Mouse (Mus musculus) neural tube, embryonic 13.5 days (tissue): Measurements from ENCODE around the gene Tbccd1. TPM values are rescaled to one million over a fixed set of nuclear protein-coding genes. Genes with fewer than 3 reads are reported as not detected.
A peak's percentile ranks its signal among the peaks of the same experiment; 100 is the strongest.
"Not testable (repeated sequence)": the region's sequence is repeated elsewhere in the genome, so short reads cannot be mapped to it uniquely, and the experiment has no call there.

Experiments used
- ATAC-seq: fragments of 200-750 bp; cut with Nextera tagmentation; 2 replicates; pipeline ENCODE4 v1.8.0; 2017; ENCODE audit warnings: low read depth, mild to moderate bottlenecking, moderate TSS enrichment, moderate library complexity
- H3K27ac ChIP-seq: fragments of 300-500 bp; sonication (generic); replicated peaks from 2 replicates; pipeline ENCODE4 v1.5.1; 2015; ENCODE audit warnings: moderate library complexity, mild to moderate bottlenecking, inconsistent platforms
- H3K27me3 ChIP-seq: fragments of 300-500 bp; sonication (generic); 2 replicates; pipeline ENCODE4 v1.6.1; 2015; ENCODE audit warnings: mild to moderate bottlenecking, inconsistent platforms
- H3K36me3 ChIP-seq: fragments of 300-500 bp; sonication (generic); 2 replicates; pipeline ENCODE4 v1.6.1; 2015; ENCODE audit warnings: mild to moderate bottlenecking, inconsistent platforms
- H3K4me1 ChIP-seq: fragments of 300-500 bp; sonication (generic); replicated peaks from 2 replicates; pipeline ENCODE4 v1.6.1; 2015; ENCODE audit warnings: inconsistent platforms
- H3K4me2 ChIP-seq: fragments of 300-500 bp; sonication (generic); 2 replicates; pipeline ENCODE4 v1.6.1; 2015; ENCODE audit warnings: inconsistent platforms, mild to moderate bottlenecking, moderate library complexity
- H3K4me3 ChIP-seq: fragments of 300-500 bp; sonication (generic); 2 replicates; pipeline ENCODE4 v1.5.1; 2015; ENCODE audit warnings: mild to moderate bottlenecking, inconsistent platforms
- H3K9ac ChIP-seq: fragments of 300-500 bp; sonication (generic); 2 replicates; pipeline ENCODE4 v1.6.1; 2015; ENCODE audit warnings: moderate library complexity, mild to moderate bottlenecking, inconsistent platforms
- H3K9me3 ChIP-seq: fragments of 300-500 bp; sonication (generic); 2 replicates; pipeline ENCODE4 v1.6.1; 2016; ENCODE audit warnings: inconsistent platforms
- WGBS: fragments of 180-500 bp; shearing (Covaris S2); methylation state at CpG from one replicate; pipeline ENCODE4 v1.1.7; 2015; 5-methylcytosine and 5-hydroxymethylcytosine counted together
- polyA plus RNA-seq: library from polyadenylated mRNA; unstranded; fragments of >200 nt; fragmentation: Nextera tagmentation; extraction: Ambion mirVana; gene quantifications from 2 replicates; pipeline ENCODE4 v1.2.1, GENCODE M21; 2015

Gene Tbccd1
- polyA plus RNA-seq, 1 experiment from 2014 or later: 22.9 TPM

GRCm38 (mm10) chr16:22800849-22801109, 56.7 kb downstream of the Tbccd1 start:
- no peaks in the 10 kb centered on the region for H3K9me3 ChIP-seq
- no peak overlapping the region for H3K4me3 ChIP-seq
- ATAC-seq: 0 out of 2 replicates have a peak, but pooled peaks have one; percentile 32
- no peak overlapping the region for H3K27ac ChIP-seq
- H3K36me3 ChIP-seq: no peaks in the 10 kb centered on the region
- H3K4me1 ChIP-seq: peaks cover 14% of the 10 kb centered on the region
- H3K4me2 ChIP-seq: peak overlapping the region; percentile 5; the same call in 1 of the 2 replicates
- peaks cover 99% of the 10 kb centered on the region for H3K27me3 ChIP-seq
- H3K9ac ChIP-seq: no peak overlapping the region
- WGBS: 15% methylated on average over 5 of the region's 5 CpGs

- no peaks in the 10 kb centered on the region for H3K36me3 ChIP-seq
- no peaks in the 10 kb centered on the region for H3K9me3 ChIP-seq
- no peak overlapping the region for H3K27ac ChIP-seq
- peak overlapping the region; percentile 5; the same call in 1 of the 2 replicates for H3K4me2 ChIP-seq
- H3K4me1 ChIP-seq: peaks cover 14% of the 10 kb centered on the region
- H3K9ac ChIP-seq: no peak overlapping the region
- 11% methylated on average over 6 of the region's 6 CpGs for WGBS
- peaks cover 100% of the 10 kb centered on the region for H3K27me3 ChIP-seq
- ATAC-seq: peak; percentile 81
- H3K4me3 ChIP-seq: no peak overlapping the region
These were observed 57.2 kb downstream of the Tbccd1 start for GRCm38 (mm10) chr16:22800026-22800848.

DNA sequence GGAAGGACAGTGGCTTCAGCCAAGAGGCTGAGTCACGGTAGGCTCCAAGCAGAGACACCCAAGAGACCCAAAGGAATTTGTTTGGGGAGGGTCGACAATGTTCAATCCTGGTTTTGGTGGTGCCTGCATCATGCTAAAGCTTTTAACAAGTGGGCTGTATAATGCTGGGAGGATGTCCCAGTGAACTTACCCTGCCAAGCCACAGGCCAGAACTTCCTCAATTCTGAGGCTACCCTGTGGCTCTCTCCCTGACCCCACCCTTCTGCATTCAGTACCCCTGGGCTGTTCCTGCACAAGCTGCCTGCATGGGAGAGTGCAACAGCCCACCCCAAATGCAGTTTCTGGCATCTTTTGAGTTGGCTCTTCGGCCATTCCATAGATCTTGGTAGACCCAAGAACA, 58.9 kb downstream of the Tbccd1 start:
- Histone ChIP-seq H3K9ac (no peak overlapping the region), H3K4me3 (no peak overlapping the region), H3K4me1 (peaks cover 14% of the 10 kb centered on the region), H3K27me3 (peaks cover 100% of the 10 kb centered on the region), H3K27ac (no peak overlapping the region), H3K9me3 (no peaks in the 10 kb centered on the region), H3K4me2 (no peak overlapping the region), H3K36me3 (no peaks in the 10 kb centered on the region)
- no peak for ATAC-seq
- 83% methylated on average over 3 of the region's 3 CpGs for WGBS

DNA sequence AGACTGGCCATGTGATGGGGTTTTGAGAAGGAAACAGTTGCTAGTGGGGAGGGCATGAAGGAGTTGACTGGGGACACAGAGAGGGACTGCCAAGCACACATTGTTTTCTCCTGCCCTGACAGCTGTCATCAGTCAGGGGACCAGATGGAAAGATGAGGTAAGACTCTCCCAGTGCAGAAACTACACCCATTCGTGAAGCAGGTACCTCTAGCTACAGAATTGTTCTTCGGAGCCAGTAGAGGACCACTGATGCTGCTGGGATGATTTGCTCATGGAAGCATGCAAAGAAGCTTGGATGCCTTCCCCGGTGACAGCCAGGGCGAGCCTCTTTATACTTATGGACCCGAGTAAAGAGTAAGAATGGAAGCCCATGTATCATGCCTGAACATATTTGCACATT, 59.9 kb downstream of the Tbccd1 start:
- Histone ChIP-seq H3K4me1 (peaks cover 14% of the 10 kb centered on the region), H3K36me3 (no peaks in the 10 kb centered on the region), H3K27me3 (peaks cover 99% of the 10 kb centered on the region), H3K9ac (no peak overlapping the region), H3K27ac (no peak overlapping the region), H3K4me2 (no peak overlapping the region), H3K4me3 (no peak overlapping the region), H3K9me3 (no peaks in the 10 kb centered on the region)
- 80% methylated on average over 5 of the region's 5 CpGs for WGBS
- no peak for ATAC-seq

GRCm38 (mm10) chr16:22795497-22795896, 62.0 kb downstream of the Tbccd1 start:
- no peak overlapping the region for H3K4me2 ChIP-seq
- peaks cover 98% of the 10 kb centered on the region for H3K27me3 ChIP-seq
- H3K27ac ChIP-seq: no peak overlapping the region
- H3K4me3 ChIP-seq: no peak overlapping the region
- H3K4me1 ChIP-seq: peaks cover 12% of the 10 kb centered on the region
- ATAC-seq: no peak
- H3K9me3 ChIP-seq: no peaks in the 10 kb centered on the region
- no peak overlapping the region for H3K9ac ChIP-seq
- 47% methylated on average over 3 of the region's 3 CpGs for WGBS
- H3K36me3 ChIP-seq: no peaks in the 10 kb centered on the region

DNA sequence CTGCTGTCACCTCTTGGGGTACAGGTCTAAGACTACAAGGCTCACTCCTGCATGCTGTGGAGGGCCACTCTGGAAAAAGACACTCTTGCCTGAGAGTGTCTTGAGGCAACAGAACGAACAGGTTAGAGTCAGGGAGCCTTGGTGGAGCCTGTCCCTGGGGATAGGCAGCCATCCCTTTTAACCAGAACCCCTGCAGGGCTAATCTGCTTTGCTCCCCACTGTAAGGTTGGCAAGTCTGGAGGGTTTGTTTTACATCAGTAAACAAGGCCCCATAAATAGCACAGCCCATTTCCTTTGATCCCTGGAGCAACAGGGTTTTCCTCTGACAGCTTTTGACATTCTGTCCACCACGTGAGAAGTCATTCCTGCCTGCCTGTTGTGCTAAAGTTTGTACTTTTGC, 66.2 kb downstream of the Tbccd1 start:
- WGBS: 10% methylated on average over 2 of the region's 2 CpGs
- ATAC-seq: no peak
- H3K36me3 ChIP-seq: no peaks in the 10 kb centered on the region
- no peak overlapping the region for H3K9ac ChIP-seq
- no peak overlapping the region for H3K4me3 ChIP-seq
- no peak overlapping the region for H3K27ac ChIP-seq
- peaks cover 63% of the 10 kb centered on the region for H3K27me3 ChIP-seq
- no peaks in the 10 kb centered on the region for H3K9me3 ChIP-seq
- H3K4me1 ChIP-seq: 0 out of 2 replicates have a peak, but pooled peaks cover 3% of the 10 kb centered on the region
- no peak overlapping the region for H3K4me2 ChIP-seq

DNA sequence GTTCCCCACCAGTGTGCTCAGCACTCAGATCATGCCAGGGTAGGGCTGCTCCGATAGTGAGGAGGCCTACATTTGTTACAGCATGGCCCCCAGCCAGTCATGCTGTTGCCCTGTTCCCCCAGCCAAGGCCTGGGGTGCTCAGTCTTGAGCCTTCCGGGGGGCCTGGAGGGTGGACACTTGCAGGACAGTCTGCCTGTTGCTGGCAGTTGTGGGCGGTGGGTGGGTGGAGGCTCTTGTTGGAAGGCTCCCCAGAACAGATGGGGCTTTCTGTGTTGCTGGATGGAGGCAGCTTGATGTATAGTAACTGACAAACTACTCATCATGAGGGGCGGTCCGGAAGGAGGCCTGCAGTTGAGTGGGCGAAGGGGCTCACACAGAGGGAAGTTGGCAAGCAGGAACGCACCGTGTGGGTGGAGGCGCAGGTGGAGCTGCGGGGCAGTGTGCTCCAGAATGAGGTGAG, 67.5 kb downstream of the Tbccd1 start:
- H3K9me3 ChIP-seq: no peaks in the 10 kb centered on the region
- H3K36me3 ChIP-seq: no peaks in the 10 kb centered on the region
- WGBS: 48% methylated on average over 10 of the region's 10 CpGs

GRCm38 (mm10) chr16:22782686-22783085, 74.8 kb downstream of the Tbccd1 start:
- H3K9me3 ChIP-seq: no peaks in the 10 kb centered on the region
- no peak for ATAC-seq
- H3K27ac ChIP-seq: no peak overlapping the region
- no peaks in the 10 kb centered on the region for H3K36me3 ChIP-seq
- no peaks in the 10 kb centered on the region for H3K4me1 ChIP-seq
- H3K4me3 ChIP-seq: no peak overlapping the region
- no peak overlapping the region for H3K9ac ChIP-seq
- no peaks in the 10 kb centered on the region for H3K27me3 ChIP-seq
- no peak overlapping the region for H3K4me2 ChIP-seq
- WGBS: 86% methylated on average over 5 of the region's 5 CpGs

More for the DNA sequence above, 67.5 kb downstream of the Tbccd1 start:
- Histone ChIP-seq H3K27me3 (peaks cover 50% of the 10 kb centered on the region), H3K4me1 (0 out of 2 replicates have a peak, but pooled peaks cover 3% of the 10 kb centered on the region), H3K9ac (no peak overlapping the region), H3K4me3 (no peak overlapping the region), H3K4me2 (no peak overlapping the region), H3K27ac (no peak overlapping the region)
- peak; percentile 40; the same call in 1 of the 2 replicates for ATAC-seq

DNA sequence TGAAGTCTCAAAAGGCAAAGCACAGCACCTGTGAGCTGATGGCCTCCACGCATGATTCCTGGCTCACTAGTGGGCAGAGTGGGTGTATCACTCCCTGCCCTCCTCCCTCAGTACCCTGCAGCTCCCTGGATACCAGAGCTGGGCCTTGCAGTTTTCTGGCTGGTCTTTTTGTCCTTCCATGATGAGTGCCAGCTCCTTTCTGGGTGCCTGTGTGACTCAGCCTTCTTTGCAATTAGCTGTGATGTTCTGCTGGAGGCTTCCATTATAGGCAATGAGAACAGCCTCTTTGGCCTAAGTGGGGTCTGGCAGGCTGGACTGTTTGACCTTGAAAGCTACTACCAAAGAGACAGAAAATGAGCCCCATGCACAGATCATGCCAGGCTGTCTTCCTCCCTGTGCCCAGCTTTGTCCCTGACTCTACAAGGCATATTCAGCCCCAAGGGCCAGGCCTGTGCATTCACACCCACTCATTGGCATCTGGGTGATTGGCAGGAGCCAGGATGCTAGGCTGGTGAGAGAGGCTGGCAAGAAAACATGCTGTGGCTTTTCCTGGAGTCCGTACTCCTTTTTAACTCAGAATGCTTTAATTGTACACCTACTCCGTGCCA, 78.1 kb downstream of the Tbccd1 start:
- Histone ChIP-seq H3K36me3 (no peaks in the 10 kb centered on the region), H3K9me3 (no peaks in the 10 kb centered on the region), H3K4me3 (no peak overlapping the region), H3K27ac (no peak overlapping the region), H3K4me1 (no peaks in the 10 kb centered on the region), H3K9ac (no peak overlapping the region), H3K27me3 (no peaks in the 10 kb centered on the region), H3K4me2 (no peak overlapping the region)
- ATAC-seq: no peak
- 84% methylated on average over 3 of the region's 3 CpGs for WGBS

DNA sequence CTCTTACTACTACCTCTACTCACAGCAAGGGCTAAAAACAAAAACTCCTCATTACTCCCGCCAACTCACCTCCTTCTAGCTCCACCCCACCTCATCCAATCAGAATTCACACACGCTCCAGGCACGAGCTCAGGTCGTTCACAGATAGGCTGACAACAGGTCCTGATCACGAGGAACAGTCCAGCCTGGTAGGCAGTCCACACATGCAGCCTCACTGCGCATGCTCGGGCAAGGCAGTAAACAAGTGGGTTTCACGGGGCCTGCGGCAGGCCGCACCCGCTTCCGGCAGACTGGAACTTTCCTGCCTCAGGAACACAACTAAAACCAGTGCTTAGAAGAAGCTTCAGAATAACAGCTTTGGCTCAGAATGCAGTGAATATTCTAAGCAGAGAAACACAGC, 79.2 kb downstream of the Tbccd1 start:
- H3K4me1 ChIP-seq, H3K9me3 ChIP-seq, H3K4me2 ChIP-seq, H3K36me3 ChIP-seq, H3K27ac ChIP-seq, ATAC-seq, H3K27me3 ChIP-seq, H3K9ac ChIP-seq, H3K4me3 ChIP-seq: not testable (repeated sequence)
- 92% methylated on average over 12 of the region's 12 CpGs for WGBS

DNA sequence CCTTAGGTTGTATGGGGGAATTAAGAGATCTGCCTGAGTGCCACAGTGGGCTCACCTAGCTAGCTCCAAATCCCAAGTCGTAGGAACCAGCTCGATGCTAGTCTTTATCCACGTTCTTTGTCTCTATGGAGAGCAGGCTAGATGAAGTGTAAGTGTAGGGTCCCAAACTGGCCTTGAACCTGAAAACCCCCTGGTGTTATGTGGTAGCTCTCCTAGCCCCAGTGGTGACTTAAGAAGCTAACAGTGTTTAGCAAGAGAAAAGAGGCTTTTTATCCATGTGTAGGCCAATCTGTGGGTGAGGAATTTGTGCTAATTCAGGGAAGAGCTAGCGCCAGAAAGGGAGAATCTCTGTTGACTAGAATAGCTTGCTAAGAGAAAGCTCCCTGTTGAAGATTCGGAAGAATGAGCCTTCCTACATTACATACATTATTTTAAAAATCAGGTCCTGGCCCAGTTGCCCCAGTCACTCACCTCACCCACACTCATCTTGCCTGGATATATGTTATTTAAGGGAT, 81.9 kb downstream of the Tbccd1 start:
- Histone ChIP-seq H3K9me3 (no peaks in the 10 kb centered on the region), H3K27me3 (no peaks in the 10 kb centered on the region), H3K36me3 (no peaks in the 10 kb centered on the region), H3K4me3 (no peak overlapping the region), H3K4me2 (no peak overlapping the region), H3K9ac (no peak overlapping the region), H3K4me1 (no peaks in the 10 kb centered on the region), H3K27ac (no peak overlapping the region)
- 72% methylated on average over 5 of the region's 5 CpGs for WGBS
- no peak for ATAC-seq

GRCm38 (mm10) chr16:22768661-22769060, 88.8 kb downstream of the Tbccd1 start:
- Histone ChIP-seq H3K36me3 (no peaks in the 10 kb centered on the region), H3K9ac (no peak overlapping the region)
- ATAC-seq: no peak

More at GRCm38 (mm10) chr16:22768661-22769060, 88.8 kb downstream of the Tbccd1 start:
- H3K4me1 ChIP-seq: no peaks in the 10 kb centered on the region
- no peak overlapping the region for H3K4me3 ChIP-seq
- no peak overlapping the region for H3K27ac ChIP-seq
- H3K27me3 ChIP-seq: no peaks in the 10 kb centered on the region
- H3K9me3 ChIP-seq: no peaks in the 10 kb centered on the region
- H3K4me2 ChIP-seq: no peak overlapping the region
- WGBS: 92% methylated on average over 8 of the region's 8 CpGs
